Mouse (Mus musculus): Measurements from ENCODE around the gene Fam189b. TPM values are rescaled to one million over a fixed set of nuclear protein-coding genes. Genes with fewer than 3 reads are reported as not detected.

Gene Fam189b
- polyA plus RNA-seq (2016; fragmentation: Nextera tagmentation; extraction: Ambion mirVana), result 25.6 and 26.3 TPM in 2 replicates

DNA sequence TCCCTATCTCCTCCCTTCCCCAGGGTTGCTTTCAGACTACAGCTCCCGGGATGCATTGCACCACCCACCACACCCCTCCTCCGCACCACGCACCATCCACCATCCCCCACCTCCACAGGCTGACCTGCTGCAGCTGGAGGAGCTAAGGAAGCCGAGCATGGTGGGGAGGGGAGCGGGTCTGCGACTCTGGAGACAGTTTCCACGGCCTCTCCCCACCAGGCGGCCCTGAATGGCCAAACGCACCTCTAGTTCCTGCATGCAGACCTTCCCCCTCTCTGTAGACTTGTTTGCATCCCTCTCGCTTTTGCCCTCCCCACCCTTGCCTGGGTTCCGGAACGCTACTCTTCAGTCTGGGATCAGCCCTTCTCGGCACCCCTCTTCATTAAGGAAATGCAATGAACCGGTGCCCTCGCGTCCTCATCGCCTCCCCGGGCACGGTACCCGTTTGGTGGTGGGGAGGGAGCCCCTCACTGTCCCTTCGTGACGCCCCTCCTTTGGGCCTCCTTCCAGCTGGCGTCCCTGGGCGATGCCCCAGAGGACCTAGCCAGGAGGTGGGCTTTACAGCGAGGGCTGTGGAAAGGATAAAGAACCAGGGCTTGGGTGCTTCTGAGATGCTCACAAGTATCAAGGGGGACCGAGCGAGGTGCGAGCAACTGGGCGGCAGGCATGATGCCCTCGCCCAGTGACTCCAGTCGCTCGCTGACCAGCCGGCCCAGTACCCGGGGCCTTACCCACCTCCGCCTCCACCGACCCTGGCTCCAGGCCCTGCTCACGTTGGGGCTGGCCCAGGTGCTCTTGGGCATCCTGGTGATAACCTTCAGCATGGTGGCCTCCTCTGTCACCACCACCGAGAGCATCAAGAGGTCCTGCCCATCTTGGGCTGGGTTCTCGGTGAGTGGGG, at the start of gene Fam189b:
TSS of gene Fam189b (plus strand) at position 86 of the 901 bp plus-strand sequence.
- H3K27me3 ChIP-seq, result peaks cover 4% of the 10 kb centered on the region; the same call in 1 of the 2 replicates
- H3K9me3 ChIP-seq, result no peaks in the 10 kb centered on the region
- H3K4me1 ChIP-seq, result peaks cover 50% of the 10 kb centered on the region
- peak within 1 kb of the TSS; percentile 86 for H3K27ac ChIP-seq
- peak within 1 kb of the TSS; percentile 81 for H3K4me2 ChIP-seq
- WGBS, result 7% methylated on average over 39 of the region's 39 CpGs
- H3K9ac ChIP-seq, result peak within 1 kb of the TSS; percentile 90
- peak within 1 kb of the TSS; percentile 59 for H3K4me3 ChIP-seq (replicated peaks)
- peaks cover 45% of the 10 kb centered on the region for H3K36me3 ChIP-seq (replicated peaks)
- ATAC-seq (ENCODE audit: low FRiP score), result peak; percentile 95

DNA sequence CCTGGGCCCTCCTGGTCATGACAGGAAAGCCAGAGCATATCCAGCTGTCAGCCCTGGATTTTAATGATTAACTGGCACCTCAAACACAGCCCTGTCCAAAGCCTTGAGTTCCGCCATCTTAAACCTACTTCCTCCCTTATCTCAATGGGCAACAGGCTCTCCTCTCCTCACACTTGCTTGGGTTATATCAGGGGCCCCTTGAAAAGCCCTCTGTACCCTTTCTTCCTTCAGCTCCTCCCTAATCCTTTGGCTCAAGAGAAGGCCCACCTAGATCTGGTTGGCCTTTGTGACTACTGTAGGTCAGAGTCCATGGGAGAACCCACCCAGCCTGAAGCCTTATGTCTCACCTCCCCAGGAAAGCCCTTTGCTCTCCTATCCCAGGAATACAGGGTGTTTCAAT, 49.2 kb upstream of the Fam189b start:
- no peak overlapping the region for H3K4me2 ChIP-seq
- H3K4me3 ChIP-seq (replicated peaks), result no peak overlapping the region
- no peak overlapping the region for H3K27ac ChIP-seq
- WGBS, result 90% methylated on average over 1 of the region's 1 CpGs
- no peaks in the 10 kb centered on the region for H3K9me3 ChIP-seq
- ATAC-seq (ENCODE audit: low FRiP score), result no peak
- H3K9ac ChIP-seq, result no peak overlapping the region
- H3K27me3 ChIP-seq, result peaks cover 8% of the 10 kb centered on the region
- H3K36me3 ChIP-seq (replicated peaks), result no peaks in the 10 kb centered on the region
- peaks cover 7% of the 10 kb centered on the region for H3K4me1 ChIP-seq

DNA sequence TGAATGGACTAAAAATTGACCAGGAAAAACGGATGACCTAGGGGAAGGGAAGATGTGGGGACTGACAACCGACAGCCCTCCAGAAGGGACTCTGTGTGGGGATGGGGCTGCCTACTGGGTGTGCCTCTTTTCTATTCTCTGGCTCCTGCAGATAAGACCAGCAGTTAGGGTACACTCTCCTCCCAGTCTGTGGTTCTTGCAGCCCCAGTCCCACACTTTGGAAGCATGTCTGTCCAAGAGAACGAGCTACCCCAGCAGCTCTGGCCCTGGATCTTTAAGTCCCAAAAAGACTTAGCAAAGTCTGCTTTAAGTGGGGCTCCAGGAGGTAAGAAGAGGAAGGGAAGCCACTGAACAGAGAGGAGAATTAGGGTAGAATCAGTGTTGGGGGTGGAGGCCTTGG, 47.0 kb upstream of the Fam189b start, which contains the start of gene Pklr:
TSS of gene Pklr (plus strand) at position 185 of the 400 bp plus-strand sequence.
- 53% methylated on average over 3 of the region's 3 CpGs for WGBS

DNA sequence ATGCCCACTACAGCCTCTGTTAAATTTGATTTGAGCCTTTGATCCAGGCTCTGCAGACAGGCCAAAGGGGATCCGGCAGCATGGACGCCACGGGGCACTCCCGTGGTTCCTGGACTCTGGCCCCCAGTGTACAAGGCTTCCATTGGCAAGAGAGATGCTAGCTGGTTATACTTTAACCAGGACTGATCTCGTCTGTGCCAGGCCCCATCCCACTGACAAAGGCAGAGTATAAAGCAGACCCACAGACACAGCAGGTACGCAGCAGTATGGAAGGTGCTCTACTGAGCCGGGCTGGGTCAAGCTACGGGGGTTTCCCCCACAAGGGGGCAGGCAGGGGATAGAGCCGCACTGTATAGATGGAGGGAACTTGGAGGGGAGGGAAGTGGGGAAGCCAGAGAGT, 46.6 kb upstream of the Fam189b start:
- no peak overlapping the region for H3K4me2 ChIP-seq
- 47% methylated on average over 9 of the region's 9 CpGs for WGBS
- no peak for ATAC-seq (ENCODE audit: low FRiP score)
- no peak overlapping the region for H3K4me3 ChIP-seq (replicated peaks)
- H3K9ac ChIP-seq, result no peak overlapping the region
- no peaks in the 10 kb centered on the region for H3K36me3 ChIP-seq (replicated peaks)
- H3K4me1 ChIP-seq, result peaks cover 7% of the 10 kb centered on the region
- peaks cover 8% of the 10 kb centered on the region for H3K27me3 ChIP-seq
- no peak overlapping the region for H3K27ac ChIP-seq
- no peaks in the 10 kb centered on the region for H3K9me3 ChIP-seq

More for the DNA sequence above, 47.0 kb upstream of the Fam189b start, which contains the start of gene Pklr:
- Histone ChIP-seq H3K4me1 (peaks cover 7% of the 10 kb centered on the region), H3K27ac (no peak within 1 kb of the TSS), H3K27me3 (peaks cover 8% of the 10 kb centered on the region), H3K36me3 (replicated peaks) (no peaks in the 10 kb centered on the region), H3K9me3 (no peaks in the 10 kb centered on the region), H3K4me2 (no peak within 1 kb of the TSS), H3K9ac (no peak within 1 kb of the TSS), H3K4me3 (replicated peaks) (no peak within 1 kb of the TSS)
- no peak for ATAC-seq (ENCODE audit: low FRiP score)

DNA sequence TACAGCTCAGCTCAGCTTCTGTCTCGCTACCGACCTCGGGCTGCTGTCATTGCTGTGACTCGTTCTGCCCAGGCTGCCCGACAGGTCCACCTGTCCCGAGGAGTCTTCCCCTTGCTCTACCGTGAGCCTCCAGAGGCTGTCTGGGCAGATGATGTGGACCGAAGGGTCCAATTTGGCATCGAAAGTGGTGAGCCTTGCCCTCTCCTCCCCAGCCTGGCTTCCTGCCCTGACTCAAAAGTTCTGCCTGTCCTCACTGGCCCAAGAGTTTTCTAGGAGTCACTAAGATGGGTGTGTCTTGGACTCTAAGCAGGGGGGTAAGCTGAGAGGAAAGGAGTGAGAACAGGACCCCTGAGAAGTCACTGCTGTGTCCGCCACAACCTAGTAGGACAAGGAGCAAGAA, 38.1 kb upstream of the Fam189b start:
- Histone ChIP-seq H3K27me3 (peaks cover 34% of the 10 kb centered on the region), H3K9ac (no peak overlapping the region), H3K4me2 (no peak overlapping the region), H3K27ac (no peak overlapping the region), H3K4me1 (peaks cover 16% of the 10 kb centered on the region), H3K4me3 (replicated peaks) (no peak overlapping the region), H3K36me3 (replicated peaks) (0 out of 2 replicates have a peak, but pooled peaks cover 3% of the 10 kb centered on the region), H3K9me3 (no peaks in the 10 kb centered on the region)
- WGBS, result 87% methylated on average over 10 of the region's 10 CpGs
- ATAC-seq (ENCODE audit: low FRiP score), result no peak

DNA sequence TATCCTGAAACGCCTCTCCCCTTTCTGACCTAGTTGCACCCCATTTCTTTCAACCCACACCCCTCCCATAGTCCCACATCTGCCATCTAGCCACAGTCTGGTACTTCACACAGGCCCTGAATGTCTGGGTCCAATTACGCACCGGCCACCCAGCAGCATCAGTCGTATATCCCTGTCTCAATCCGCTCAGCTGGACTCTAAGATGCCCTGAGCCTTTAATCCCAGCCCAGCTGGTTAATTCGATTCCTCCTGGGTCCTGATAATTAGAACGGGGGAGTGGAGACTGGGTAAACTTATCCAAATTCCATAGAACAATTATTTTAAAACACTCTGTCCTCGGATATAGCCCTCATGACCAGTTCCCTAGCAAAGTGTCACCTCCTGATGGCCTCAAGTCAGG, 37.4 kb upstream of the Fam189b start:
- Histone ChIP-seq H3K4me1 (peaks cover 16% of the 10 kb centered on the region), H3K4me2 (no peak overlapping the region), H3K9me3 (no peaks in the 10 kb centered on the region), H3K36me3 (replicated peaks) (0 out of 2 replicates have a peak, but pooled peaks cover 3% of the 10 kb centered on the region), H3K4me3 (replicated peaks) (no peak overlapping the region), H3K9ac (no peak overlapping the region; the same call in 1 of the 2 replicates), H3K27me3 (peaks cover 41% of the 10 kb centered on the region), H3K27ac (no peak overlapping the region)
- ATAC-seq (ENCODE audit: low FRiP score), result no peak
- WGBS, result 21% methylated on average over 8 of the region's 8 CpGs

DNA sequence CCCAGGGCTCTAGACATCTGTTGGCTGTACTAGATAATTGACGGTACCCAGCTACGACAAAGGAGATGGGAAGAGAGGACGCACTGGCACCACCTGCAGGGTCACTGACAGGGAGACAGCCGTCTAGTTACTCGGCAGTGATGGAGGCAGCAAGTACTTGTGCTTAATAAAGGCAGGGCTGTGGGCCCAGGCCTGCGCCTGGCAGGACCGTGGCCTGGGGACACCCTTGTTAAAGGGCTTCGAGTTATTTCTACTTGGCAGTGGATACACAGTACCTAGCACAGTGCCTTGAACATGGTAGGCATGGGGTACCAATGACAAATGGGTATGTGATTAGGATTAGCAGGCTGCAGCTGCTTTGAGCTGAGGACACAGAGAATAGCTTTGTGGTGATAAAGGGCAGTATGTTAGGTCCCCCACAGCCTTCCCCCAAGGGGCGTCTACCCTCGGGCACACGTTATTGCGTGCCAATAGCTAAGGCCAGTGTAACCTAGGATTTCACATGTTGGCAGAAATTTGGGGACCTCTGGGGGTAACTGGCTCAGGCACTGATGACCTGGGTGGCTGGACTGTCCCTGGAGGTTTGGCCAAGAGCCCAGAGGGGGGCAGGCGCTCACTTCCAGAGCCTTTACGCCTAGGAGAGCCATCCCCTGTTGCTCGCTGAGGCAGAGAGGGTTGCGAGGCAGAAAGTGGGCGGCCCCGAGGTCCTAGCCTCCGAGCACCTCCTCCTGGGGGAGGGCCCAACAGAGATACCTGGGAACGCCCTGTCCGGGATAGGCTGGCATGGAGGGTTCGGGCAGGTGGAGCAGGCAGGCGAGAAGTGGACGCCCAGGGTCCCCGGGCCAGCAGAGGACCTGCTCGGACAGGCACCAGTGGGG, 35.6 kb upstream of the Fam189b start:
- Histone ChIP-seq H3K4me3 (replicated peaks) (no peak overlapping the region), H3K27me3 (peaks cover 47% of the 10 kb centered on the region), H3K4me2 (peak overlapping the region; percentile 21; the same call in 1 of the 2 replicates), H3K9me3 (no peaks in the 10 kb centered on the region), H3K4me1 (peaks cover 16% of the 10 kb centered on the region), H3K36me3 (replicated peaks) (peaks cover 9% of the 10 kb centered on the region; the same call in 1 of the 2 replicates), H3K9ac (no peak overlapping the region), H3K27ac (no peak overlapping the region)
- no peak for ATAC-seq (ENCODE audit: low FRiP score)
- WGBS, result 24% methylated on average over 26 of the region's 26 CpGs

DNA sequence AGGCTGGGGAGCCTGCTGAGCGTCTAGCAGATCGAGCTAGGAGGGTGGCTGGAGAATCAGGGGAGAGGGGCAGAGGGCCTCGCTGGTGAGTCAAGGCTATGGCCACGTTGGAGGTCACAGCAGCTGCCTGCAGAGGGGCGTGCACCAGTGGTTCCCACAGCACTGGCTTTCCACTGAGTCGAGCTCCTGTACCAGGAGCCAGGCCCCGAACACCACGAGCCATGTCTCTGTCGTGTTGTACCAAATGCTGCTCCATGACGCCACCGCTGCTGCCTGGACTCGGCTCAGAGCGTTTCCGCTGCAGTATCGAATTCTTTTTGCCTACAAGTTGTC, 35.0 kb upstream of the Fam189b start:
- Histone ChIP-seq H3K27ac (no peak overlapping the region), H3K27me3 (peaks cover 47% of the 10 kb centered on the region), H3K36me3 (replicated peaks) (peaks cover 9% of the 10 kb centered on the region; the same call in 1 of the 2 replicates), H3K9me3 (no peaks in the 10 kb centered on the region), H3K4me2 (peak overlapping the region; percentile 21; the same call in 1 of the 2 replicates), H3K4me3 (replicated peaks) (no peak overlapping the region), H3K4me1 (peaks cover 16% of the 10 kb centered on the region), H3K9ac (no peak overlapping the region)
- no peak for ATAC-seq (ENCODE audit: low FRiP score)
- WGBS, result 11% methylated on average over 15 of the region's 15 CpGs

DNA sequence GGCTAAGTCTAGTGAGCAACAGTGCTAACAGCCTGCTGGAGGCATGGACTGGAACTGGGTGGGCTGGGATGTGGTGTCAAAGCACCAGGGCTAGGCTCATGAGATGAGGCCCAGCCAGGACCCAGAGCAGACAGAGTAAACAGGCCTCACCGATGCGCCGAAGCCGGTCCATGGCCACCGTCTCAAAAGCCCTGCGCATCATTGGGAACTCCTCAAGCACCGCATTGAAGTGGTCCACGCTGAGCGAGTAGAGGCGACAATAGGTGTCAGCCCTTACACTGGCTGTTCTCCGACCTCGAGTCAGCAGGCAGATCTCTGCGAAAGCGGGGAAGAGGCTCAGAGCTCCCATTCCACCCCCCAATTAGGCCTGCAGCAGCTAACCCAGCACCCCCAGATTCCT, 34.4 kb upstream of the Fam189b start:
- Histone ChIP-seq H3K4me3 (replicated peaks) (no peak overlapping the region), H3K4me1 (peaks cover 16% of the 10 kb centered on the region), H3K36me3 (replicated peaks) (peaks cover 9% of the 10 kb centered on the region; the same call in 1 of the 2 replicates), H3K9ac (no peak overlapping the region), H3K27me3 (peaks cover 47% of the 10 kb centered on the region), H3K4me2 (no peak overlapping the region), H3K27ac (no peak overlapping the region; the same call in 1 of the 2 replicates), H3K9me3 (no peaks in the 10 kb centered on the region)
- ATAC-seq (ENCODE audit: low FRiP score), result no peak
- 66% methylated on average over 14 of the region's 14 CpGs for WGBS

DNA sequence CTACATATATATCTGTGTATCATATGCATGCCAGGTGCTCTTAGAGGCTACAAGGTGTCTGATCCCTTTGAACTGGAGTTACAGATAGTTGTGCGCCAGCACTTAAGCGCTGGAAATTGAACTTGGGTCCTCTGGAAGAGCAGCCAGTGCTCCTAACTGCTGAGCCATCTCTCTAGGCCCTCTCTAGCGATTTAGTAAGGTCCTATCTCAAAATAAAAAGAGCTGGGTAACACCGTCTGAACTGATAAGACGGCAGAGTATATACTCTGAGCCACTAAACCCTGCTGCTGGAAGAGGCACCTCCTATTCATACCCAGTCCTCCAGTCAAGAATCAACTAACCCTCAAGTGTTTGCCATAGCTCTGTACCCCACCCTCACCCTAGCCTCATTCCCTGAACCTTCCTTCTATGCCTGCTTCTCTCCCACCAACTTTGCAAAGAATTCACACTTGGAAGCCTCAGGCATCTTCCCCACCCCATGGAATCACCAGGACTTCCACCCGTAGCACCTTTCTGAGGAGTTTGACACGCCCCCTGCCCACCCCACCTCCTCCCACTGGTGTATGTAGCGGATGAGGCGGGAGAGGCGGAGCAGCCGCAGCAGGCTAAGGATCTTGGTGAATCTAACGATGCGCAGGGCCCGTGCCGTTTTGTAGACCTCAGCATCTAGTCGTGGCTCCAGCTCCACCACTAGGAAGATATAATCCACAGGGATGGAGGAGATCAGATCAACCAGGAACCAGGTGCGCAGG, 30.7 kb upstream of the Fam189b start:
- Histone ChIP-seq H3K9ac (no peak overlapping the region), H3K27ac (no peak overlapping the region), H3K27me3 (peaks cover 38% of the 10 kb centered on the region), H3K36me3 (replicated peaks) (peaks cover 9% of the 10 kb centered on the region; the same call in 1 of the 2 replicates), H3K9me3 (no peaks in the 10 kb centered on the region), H3K4me1 (peaks cover 10% of the 10 kb centered on the region), H3K4me2 (no peak overlapping the region), H3K4me3 (replicated peaks) (no peak overlapping the region)
- no peak for ATAC-seq (ENCODE audit: low FRiP score)
- 68% methylated on average over 17 of the region's 17 CpGs for WGBS

DNA sequence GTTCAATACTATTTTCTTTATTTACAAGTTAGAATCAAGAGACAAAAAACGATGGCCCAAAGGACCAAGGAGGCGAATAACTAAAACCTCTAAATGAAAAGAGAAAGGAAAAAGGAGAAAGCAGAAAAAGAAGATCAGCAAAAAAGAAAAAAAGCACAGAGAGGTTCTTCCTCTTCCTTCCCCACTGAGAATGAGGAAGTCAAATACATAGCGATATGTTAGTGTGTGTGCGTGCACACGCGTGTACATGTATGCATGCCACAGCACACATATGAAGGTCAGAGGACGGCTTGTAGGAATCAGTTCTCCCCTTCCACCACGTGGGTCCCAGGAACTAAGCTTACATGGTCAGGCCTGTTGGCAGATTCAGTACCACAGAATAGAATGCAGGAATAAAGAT, 26.0 kb upstream of the Fam189b start:
- peaks cover 23% of the 10 kb centered on the region for H3K4me1 ChIP-seq
- H3K9ac ChIP-seq, result no peak overlapping the region
- WGBS, result 88% methylated on average over 8 of the region's 8 CpGs
- H3K36me3 ChIP-seq (replicated peaks), result no peaks in the 10 kb centered on the region
- H3K27me3 ChIP-seq, result peaks cover 6% of the 10 kb centered on the region; the same call in 1 of the 2 replicates
- no peak overlapping the region for H3K27ac ChIP-seq
- no peak overlapping the region for H3K4me2 ChIP-seq
- H3K4me3 ChIP-seq (replicated peaks), result no peak overlapping the region
- no peak for ATAC-seq (ENCODE audit: low FRiP score)
- H3K9me3 ChIP-seq, result no peaks in the 10 kb centered on the region

All from forebrain, embryonic 12.5 days (tissue).